Mouse (Mus musculus) gastrocnemius, adult 2 months (tissue): ENCODE data around the gene Pgm2. TPM values are rescaled to one million over a fixed set of nuclear protein-coding genes. Genes with fewer than 3 reads are reported as not detected.

ENCODE experiments used
- DNase-seq: peaks from one replicate; pipeline ENCODE4 v3.0.0; 2022
- H3K27ac ChIP-seq: fragments of 200-600 bp; 2 replicates; pipeline ENCODE4 v1.8.1; 2022; ENCODE audit warnings: mild to moderate bottlenecking
- H3K4me3 ChIP-seq: fragments of 200-600 bp; 2 replicates; pipeline ENCODE4 v1.8.1; 2022; ENCODE audit warnings: mild to moderate bottlenecking, moderate library complexity
- CTCF ChIP-seq: fragments of 200-600 bp; IDR thresholded peaks from 2 replicates; pipeline ENCODE4 v1.8.1; 2022; ENCODE audit warnings: antibody characterized with exemption, mild to moderate bottlenecking, moderate library complexity
- intact Hi-C: fragments of 180-260 bp; cut with DNase I; formaldehyde crosslinking; loops from one replicate; pipeline ENCODE4 v1.15.1; 2025
- total RNA-seq, 2 experiments: library from RNA; stranded (reverse); gene quantifications; 2 replicates each; pipeline ENCODE4 v1.2.3; 2021

Gene Pgm2
- total RNA-seq, 2 experiments from 2014 or later = 1.8 to 2.9 TPM

GRCm38 (mm10) chr5:64157926-64158325 lies 65.2 kb downstream of the Pgm2 start:
- TF ChIP-seq CTCF = no peak
- Histone ChIP-seq H3K4me3 (no peak overlapping the region), H3K27ac (peak overlapping the region; percentile 96; the same call in 1 of the 2 replicates)
- intact Hi-C loops = no loop called here
- no peak for DNase-seq

GRCm38 (mm10) chr5:64158501-64158900 lies 65.8 kb downstream of the Pgm2 start:
- TF ChIP-seq CTCF = no peak
- intact Hi-C loops = no loop called here
- Histone ChIP-seq H3K4me3 (peak overlapping the region; percentile 90), H3K27ac (peak overlapping the region; percentile 96; the same call in 1 of the 2 replicates)
- no peak for DNase-seq

GRCm38 (mm10) chr5:64159065-64159780 lies 66.5 kb downstream of the Pgm2 start:
- Histone ChIP-seq H3K4me3 (peak overlapping the region; percentile 90), H3K27ac (peak overlapping the region; percentile 96)
- TF ChIP-seq CTCF = no peak
- DNase-seq = no peak
- intact Hi-C loops = no loop called here

- DNase-seq = peak; percentile 88
- peak overlapping the region; percentile 96 for H3K27ac ChIP-seq
- intact Hi-C loops = loop anchor here (1.0 kb wide), 1 partner anchor 37 kb away; no protein-coding TSS in a partner anchor
- peak; percentile 47 for TF ChIP-seq CTCF
- H3K4me3 ChIP-seq = peak overlapping the region; percentile 90
Observed at GRCm38 (mm10) chr5:64159781-64160704, 67.3 kb downstream of the Pgm2 start.

GRCm38 (mm10) chr5:64160705-64161391 lies 68.1 kb downstream of the Pgm2 start:
- intact Hi-C loops = loop anchor here (1.0 kb wide), 1 partner anchor 36 kb away; no protein-coding TSS in a partner anchor
- DNase-seq = peak; percentile 53
- peak overlapping the region; percentile 96 for H3K27ac ChIP-seq
- H3K4me3 ChIP-seq = peak overlapping the region; percentile 90
- no peak for TF ChIP-seq CTCF

GRCm38 (mm10) chr5:64161917-64162316 lies 69.2 kb downstream of the Pgm2 start:
- peak overlapping the region; percentile 96 for H3K27ac ChIP-seq
- H3K4me3 ChIP-seq = peak overlapping the region; percentile 90
- intact Hi-C loops = loop anchor here (1.0 kb wide), 1 partner anchor 19 kb away; no protein-coding TSS in a partner anchor
- DNase-seq = no peak
- TF ChIP-seq CTCF = no peak

GRCm38 (mm10) chr5:64162582-64162981 lies 69.8 kb downstream of the Pgm2 start:
- Histone ChIP-seq H3K27ac (peak overlapping the region; percentile 96), H3K4me3 (peak overlapping the region; percentile 90)
- no peak for TF ChIP-seq CTCF
- peak; percentile 45 for DNase-seq
- intact Hi-C loops = loop anchor here (1.0 kb wide), 1 partner anchor 19 kb away; no protein-coding TSS in a partner anchor

GRCm38 (mm10) chr5:64164414-64164813 lies 71.7 kb downstream of the Pgm2 start:
- Histone ChIP-seq H3K4me3 (peak overlapping the region; percentile 1; the same call in 1 of the 2 replicates), H3K27ac (peak overlapping the region; percentile 85)
- no peak for DNase-seq
- TF ChIP-seq CTCF = no peak
- intact Hi-C loops = no loop called here

- DNase-seq = no peak
- no peak for TF ChIP-seq CTCF
- Histone ChIP-seq H3K4me3 (no peak overlapping the region; the same call in 1 of the 2 replicates), H3K27ac (peak overlapping the region; percentile 85)
- intact Hi-C loops = no loop called here
Observed at GRCm38 (mm10) chr5:64165826-64166225, 73.1 kb downstream of the Pgm2 start.

GRCm38 (mm10) chr5:64168990-64169540 lies 76.3 kb downstream of the Pgm2 start:
- DNase-seq = peak; percentile 41
- peak overlapping the region; percentile 85 for H3K27ac ChIP-seq
- TF ChIP-seq CTCF = no peak
- H3K4me3 ChIP-seq = peak overlapping the region; percentile 47
- intact Hi-C loops = no loop called here

GRCm38 (mm10) chr5:64172884-64173283 lies 80.1 kb downstream of the Pgm2 start:
- intact Hi-C loops = no loop called here
- Histone ChIP-seq H3K27ac (peak overlapping the region; percentile 24; the same call in 1 of the 2 replicates), H3K4me3 (no peak overlapping the region)
- TF ChIP-seq CTCF = no peak
- DNase-seq = no peak

- Histone ChIP-seq H3K4me3 (no peak overlapping the region), H3K27ac (no peak overlapping the region)
- TF ChIP-seq CTCF = no peak
- no peak for DNase-seq
- intact Hi-C loops = no loop called here
Observed at GRCm38 (mm10) chr5:64173302-64173701, 80.6 kb downstream of the Pgm2 start.
